Mouse (Mus musculus) naive thymus-derived CD4-positive, alpha-beta T cell, adult 2 months (primary cell): Measurements from ENCODE around the gene Pappa2.

Experiments
- DNase-seq: peaks from one replicate; pipeline ENCODE4 v3.0.0-alpha.2; 2011; ENCODE audit warnings: low read depth

Gene Pappa2

DNA sequence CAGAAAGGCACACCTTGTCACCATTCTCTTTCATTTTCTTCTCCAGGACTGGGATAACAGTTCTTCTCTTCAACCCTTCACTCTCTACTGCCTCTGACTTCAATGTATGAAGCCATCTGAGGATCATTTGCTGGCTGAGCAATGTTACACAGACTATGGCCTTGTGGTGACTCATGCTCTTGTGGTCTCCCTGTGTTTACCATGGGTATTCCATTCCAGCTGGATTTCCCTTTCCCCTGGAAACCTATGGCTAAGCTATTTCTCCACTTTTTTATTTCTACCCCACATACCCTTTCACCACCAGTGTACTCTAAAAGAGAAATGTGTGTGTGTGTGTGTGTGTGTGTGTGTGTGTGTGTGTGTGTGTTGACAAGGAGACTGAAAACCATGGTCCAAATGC is 83.0 kb downstream of the Pappa2 start:
- no peak for DNase-seq

DNA sequence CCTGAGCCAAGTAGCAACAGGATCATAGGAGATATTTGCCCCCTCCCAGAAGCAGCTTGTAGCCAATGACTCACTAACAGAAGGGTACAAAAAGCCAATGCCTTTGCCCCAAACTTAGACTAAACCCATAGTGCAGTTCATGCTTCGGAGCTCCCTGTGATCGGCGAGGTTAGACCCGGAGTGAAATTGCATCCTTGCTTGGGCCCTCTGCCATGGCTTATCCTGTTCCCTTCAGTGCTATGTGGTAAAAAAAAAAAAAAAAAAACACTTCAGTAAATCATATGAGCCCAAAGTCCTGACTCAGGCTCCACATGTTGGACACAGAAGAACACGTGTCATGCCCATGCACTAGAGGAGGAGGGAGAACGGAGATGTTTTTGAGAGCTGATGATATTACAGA is 85.8 kb downstream of the Pappa2 start:
- no peak for DNase-seq

DNA sequence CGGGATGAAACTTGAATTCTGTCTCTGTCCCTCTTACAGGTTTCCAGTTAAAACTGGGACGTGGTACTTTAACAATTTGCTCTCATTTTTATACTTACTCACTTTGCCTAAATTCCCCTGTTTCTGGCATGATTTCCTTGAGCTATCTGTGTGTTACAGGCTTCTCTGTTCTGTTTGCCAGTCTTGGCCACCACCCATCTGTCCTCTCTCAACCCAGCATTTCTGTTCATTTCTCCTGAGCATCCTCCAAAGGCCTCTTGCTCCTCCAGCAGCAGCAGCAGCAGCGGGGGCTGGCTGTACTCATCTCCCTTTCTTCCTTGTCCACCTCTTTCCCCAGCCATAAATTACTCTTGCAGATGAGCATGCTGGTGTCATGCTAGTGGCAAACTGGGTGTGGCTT is 104.8 kb downstream of the Pappa2 start:
- no peak for DNase-seq

DNA sequence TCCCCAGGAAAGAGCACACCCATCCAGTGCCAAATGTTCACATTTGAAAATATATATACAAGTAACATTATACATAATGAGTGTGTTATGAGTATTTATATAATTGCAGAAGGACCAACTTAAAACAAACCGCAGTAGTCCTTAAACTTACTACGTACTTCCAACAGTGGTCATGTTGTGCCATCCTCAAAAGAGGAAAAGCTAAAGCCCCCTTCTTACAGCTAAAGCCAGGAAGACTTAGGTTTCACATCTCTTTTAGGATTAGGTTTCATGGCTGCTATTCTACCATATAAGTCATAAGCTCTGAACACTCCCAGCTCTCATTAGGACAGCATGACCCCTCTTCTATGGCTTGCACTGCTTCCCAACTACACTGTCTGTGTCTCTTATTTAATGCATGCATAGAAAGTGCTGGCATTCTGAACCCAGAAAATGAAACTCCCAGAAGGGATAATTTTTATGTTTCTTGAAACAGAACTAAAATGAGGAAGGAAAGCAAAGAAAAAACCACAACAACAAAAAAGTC is 105.7 kb downstream of the Pappa2 start:
- no peak for DNase-seq

DNA sequence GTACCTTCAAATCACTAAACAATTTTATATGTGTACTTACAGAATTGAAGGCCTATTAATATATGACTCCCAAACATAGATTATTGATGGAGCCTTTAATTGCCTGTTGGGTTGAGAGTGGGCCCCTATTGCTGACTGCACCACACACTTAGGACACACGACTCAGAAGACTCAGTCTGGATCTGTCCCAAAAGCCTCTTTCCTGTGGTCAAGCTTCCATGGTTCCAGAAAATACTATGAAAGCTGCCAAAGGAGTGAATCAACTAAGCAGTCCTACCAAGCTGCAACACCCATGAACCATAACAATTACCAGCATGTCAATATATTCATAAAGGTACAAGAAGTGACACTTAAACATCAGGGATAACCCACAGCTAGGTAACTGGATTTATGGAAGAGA is 106.7 kb downstream of the Pappa2 start:
- DNase-seq: no peak

GRCm38 (mm10) chr1:158871401-158871800 is 108.9 kb downstream of the Pappa2 start:
- no peak for DNase-seq

- no peak for DNase-seq
Observed at GRCm38 (mm10) chr1:158860190-158860589, 120.1 kb downstream of the Pappa2 start.

GRCm38 (mm10) chr1:158853936-158854882 is 126.1 kb downstream of the Pappa2 start:
- no peak for DNase-seq

DNA sequence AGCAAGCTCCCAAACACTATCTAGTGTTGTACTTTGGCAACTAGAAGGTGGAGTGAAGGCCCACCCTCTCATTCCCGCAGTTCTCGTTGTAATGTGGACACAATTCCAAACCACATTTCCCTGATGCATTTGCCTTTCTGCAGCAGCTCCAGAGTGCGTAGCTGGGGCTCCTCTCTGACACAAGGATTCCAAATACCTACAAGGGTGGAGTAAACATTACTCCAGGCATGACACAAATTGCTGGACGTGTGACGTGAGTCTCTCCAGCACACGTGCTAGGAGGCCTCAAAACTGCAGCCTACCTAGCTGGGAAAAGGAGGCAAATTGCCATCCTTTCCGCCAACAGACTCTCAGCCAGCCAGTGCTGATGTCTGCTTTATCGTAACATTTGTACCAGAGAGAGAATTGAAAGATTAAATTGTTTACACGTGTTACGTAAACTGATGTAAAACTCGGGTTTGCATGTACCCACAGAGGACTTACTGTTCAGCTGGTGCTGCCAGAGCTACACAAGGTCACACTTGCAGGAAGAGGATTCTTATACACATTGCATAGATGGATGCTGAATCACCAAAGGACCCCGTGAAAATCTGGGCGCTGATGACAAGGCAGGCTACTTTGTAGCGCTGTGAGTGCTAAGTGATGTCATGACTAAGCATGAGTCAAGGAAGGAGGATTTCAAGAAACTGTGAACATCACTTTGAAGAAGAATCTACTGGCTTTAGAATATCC is 127.3 kb downstream of the Pappa2 start:
- no peak for DNase-seq

DNA sequence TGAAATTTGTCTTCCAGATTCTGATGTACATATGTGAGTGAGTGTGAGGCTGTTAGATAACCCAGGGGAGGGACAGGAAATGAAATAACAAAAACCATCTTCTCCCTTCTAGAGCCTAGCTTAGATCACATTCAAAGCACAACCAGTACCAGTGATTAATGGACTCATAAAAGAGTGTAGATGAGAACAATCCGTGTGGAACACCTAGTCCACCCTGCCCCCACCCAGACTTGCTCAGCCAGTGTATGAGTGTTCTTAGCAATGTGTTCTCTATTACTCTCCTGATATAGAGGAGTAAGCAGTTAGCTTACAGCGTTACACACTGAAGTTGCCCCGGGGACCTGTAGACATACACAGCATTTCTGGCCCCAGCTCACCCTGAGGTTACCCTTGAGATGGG is 129.8 kb downstream of the Pappa2 start:
- no peak for DNase-seq

- DNase-seq: no peak
Observed at GRCm38 (mm10) chr1:158844604-158845003, 135.7 kb downstream of the Pappa2 start.

DNA sequence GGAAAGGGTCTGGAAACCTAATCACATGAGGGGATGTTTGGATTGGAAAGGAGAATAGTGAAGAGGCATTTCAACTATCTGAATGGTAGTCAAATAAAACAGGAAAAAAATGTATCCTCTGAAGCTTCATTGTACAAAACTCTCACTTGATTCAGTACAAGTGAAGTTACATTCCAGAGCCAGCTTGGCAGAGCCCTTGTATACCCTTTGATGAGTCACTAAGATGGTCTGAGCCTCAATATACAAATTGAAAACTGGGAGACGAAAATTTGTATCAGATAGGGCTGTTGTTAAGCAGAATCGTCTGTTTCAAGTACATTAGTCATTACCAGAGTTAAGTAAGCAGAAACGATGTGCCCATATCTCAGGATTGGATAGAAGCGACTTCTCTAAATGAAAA is 143.1 kb downstream of the Pappa2 start:
- no peak for DNase-seq

DNA sequence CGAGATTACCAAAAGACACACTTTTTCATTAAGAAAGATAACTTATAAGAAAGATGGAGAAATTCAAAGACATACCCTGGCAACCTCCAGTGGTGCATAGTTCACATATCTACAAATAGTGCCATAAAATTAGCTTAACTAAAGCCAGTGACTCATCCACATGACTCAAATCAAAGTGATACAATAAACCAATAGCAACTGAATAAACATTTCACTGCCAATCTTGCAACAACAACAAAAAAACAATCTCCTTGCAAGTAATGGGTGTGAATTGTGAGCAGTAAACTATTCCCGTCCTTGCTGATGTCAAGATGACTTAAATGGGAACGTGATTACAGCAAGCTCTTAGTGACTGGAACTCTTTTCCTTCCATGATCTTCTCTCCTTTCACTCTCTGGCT is 150.1 kb downstream of the Pappa2 start:
- DNase-seq: no peak

- DNase-seq: no peak
Observed at GRCm38 (mm10) chr1:158827931-158828330, 152.4 kb downstream of the Pappa2 start.

- no peak for DNase-seq
Observed at GRCm38 (mm10) chr1:158819676-158820075, 160.6 kb downstream of the Pappa2 start.

GRCm38 (mm10) chr1:158816479-158816878 is 163.8 kb downstream of the Pappa2 start:
- no peak for DNase-seq

- DNase-seq: no peak
Observed at GRCm38 (mm10) chr1:158811887-158812286, 168.4 kb downstream of the Pappa2 start.

- no peak for DNase-seq
Observed at GRCm38 (mm10) chr1:158775486-158775885, 204.8 kb downstream of the Pappa2 start.

DNA sequence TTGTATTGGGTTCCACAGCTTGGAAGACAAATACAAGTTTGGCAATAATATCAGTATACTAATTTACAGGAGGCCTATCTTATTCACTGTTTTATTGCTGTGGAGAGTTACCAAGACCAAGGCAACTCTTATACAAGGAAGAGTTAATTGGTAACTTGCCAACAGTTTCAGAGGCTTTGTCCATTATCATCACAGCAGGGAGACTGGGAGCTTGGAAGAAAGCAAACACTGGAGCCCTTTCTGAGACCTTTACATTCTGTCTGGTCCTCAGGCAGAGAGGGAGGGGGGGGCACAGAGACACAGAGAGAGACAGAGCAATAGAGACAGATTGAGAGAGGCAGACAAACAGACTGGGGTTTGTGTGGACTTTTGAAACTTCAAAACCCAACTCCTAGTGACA is 207.2 kb downstream of the Pappa2 start:
- no peak for DNase-seq

DNA sequence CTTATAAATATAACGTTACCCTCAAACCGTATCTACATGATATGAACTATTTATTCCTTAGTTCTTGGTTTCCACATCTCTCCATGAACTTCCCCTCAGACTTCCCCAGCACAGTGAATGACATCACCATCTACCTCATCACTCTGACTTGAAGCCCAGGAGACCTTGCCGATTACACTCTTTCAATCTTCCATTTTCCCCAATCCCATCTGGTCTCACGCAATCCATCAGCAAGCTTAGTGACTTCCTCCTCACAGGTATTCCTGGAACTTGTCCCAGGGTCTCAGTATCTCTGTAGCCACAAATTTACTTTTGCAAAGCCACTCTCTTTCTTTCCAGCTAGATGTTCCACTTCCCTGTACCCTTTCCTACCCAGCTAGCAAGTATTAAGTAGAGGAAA is 209.5 kb downstream of the Pappa2 start:
- DNase-seq: no peak

DNA sequence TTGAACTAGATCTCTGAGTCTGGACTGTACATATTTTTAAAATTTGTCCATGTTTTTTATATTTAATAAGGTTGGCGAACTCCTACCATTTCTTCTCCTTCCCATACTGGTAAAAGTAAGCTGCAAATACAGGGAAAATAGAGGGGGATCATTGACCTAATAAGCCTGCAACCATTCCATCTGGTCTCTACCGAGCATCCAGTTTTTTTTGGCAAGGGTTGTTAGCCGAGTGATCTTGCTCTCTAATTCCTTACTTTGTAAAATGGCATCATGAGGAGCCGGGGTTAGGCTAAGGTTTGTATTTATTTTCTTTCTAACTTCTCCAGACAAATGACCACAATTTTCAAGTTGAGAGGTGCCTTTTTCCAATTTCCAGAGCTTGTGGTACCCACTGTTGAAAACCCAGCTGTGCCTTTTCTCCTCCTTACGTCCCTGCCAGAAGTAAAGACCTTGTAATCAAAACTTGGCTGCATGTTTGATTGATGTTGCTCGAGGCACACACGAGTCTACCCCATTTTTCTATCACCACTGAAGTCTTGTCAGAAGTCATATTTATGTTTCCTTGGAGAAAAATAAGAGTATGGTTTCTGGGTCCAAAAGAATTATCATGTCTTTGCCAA is 210.1 kb downstream of the Pappa2 start:
- no peak for DNase-seq

- no peak for DNase-seq
Observed at GRCm38 (mm10) chr1:158765842-158766241, 214.4 kb downstream of the Pappa2 start.

- no peak for DNase-seq
Observed at GRCm38 (mm10) chr1:158764727-158765126, 215.6 kb downstream of the Pappa2 start.
